Mouse (Mus musculus) gastrocnemius, postnatal 4 days (tissue): ENCODE measurements around the gene Smox. TPM values are rescaled to one million over a fixed set of nuclear protein-coding genes. Genes with fewer than 3 reads are reported as not detected.
"Not testable (repeated sequence)": the region's sequence is repeated elsewhere in the genome, so short reads cannot be mapped to it uniquely, and the experiment has no call there.

ENCODE experiments used
- DNase-seq, 2 experiments: peaks; one replicate each; pipeline ENCODE4 v3.0.0; 2021 to 2022; ENCODE audit warnings: low spot score in 2 of 2, mixed read lengths in 2 of 2
- long read RNA-seq, 2 experiments: library from polyadenylated mRNA; stranded (forward); transcript quantifications; one replicate each; pipeline ENCODE4 v2.0.0; 2021
- total RNA-seq, 2 experiments: library from RNA; stranded (reverse); gene quantifications; 2 replicates each; pipeline ENCODE4 v1.2.3; 2021

Smox gene
- total RNA-seq = 10 to 100 TPM; 25.5 to 26.4 TPM
- long read RNA-seq, experiment 1, transcript Smox-201 (7 exons, 2,270 nt) = major isoform, 16 of 27 reads
- long read RNA-seq, experiment 1, partial matches to known transcripts = 2 of 27 reads
- long read RNA-seq, experiment 1, other reads (novel, unspliced or antisense) = 4 of 27 reads
- long read RNA-seq, experiment 2, transcript Smox-207 (8 exons, 2,170 nt) = minor isoform, 7 of 55 reads
- long read RNA-seq, experiment 2, transcript Smox-201 (7 exons, 2,270 nt) = major isoform, 24 of 55 reads
- long read RNA-seq, experiment 2, partial matches to known transcripts = 5 of 55 reads
- long read RNA-seq, experiment 2, other reads (novel, unspliced or antisense) = 10 of 55 reads

GRCm38 (mm10) chr2:131491196-131491595 lies at the start of gene Smox:
Gene Smox (plus strand): TSS chr2:131491496.
- DNase-seq = no peak

GRCm38 (mm10) chr2:131443084-131443890 lies 48.0 kb upstream of the Smox start:
- no peak for DNase-seq

- DNase-seq = no peak
Measured at GRCm38 (mm10) chr2:131443891-131444190, 47.5 kb upstream of the Smox start.

- DNase-seq = no peak
Measured at GRCm38 (mm10) chr2:131446416-131446982, 44.8 kb upstream of the Smox start.

GRCm38 (mm10) chr2:131447566-131448330 lies 43.5 kb upstream of the Smox start:
- DNase-seq = no peak

- no peak for DNase-seq
Measured at GRCm38 (mm10) chr2:131448353-131448752, 42.9 kb upstream of the Smox start.

GRCm38 (mm10) chr2:131449720-131450119 lies 41.6 kb upstream of the Smox start:
- no peak for DNase-seq

- no peak for DNase-seq
Measured at GRCm38 (mm10) chr2:131450491-131450890, 40.8 kb upstream of the Smox start.

- no peak for DNase-seq
Measured at GRCm38 (mm10) chr2:131457728-131458127, 33.6 kb upstream of the Smox start.

GRCm38 (mm10) chr2:131460946-131461682 lies 30.2 kb upstream of the Smox start:
- DNase-seq = peak in 1 of 2 experiments; percentile 19

- peak in 1 of 2 experiments; percentile 17 for DNase-seq
Measured at GRCm38 (mm10) chr2:131462991-131463390, 28.3 kb upstream of the Smox start.

GRCm38 (mm10) chr2:131464147-131464546 lies 27.1 kb upstream of the Smox start:
- DNase-seq = no peak

GRCm38 (mm10) chr2:131466732-131467131 lies 24.6 kb upstream of the Smox start:
- DNase-seq = no peak

GRCm38 (mm10) chr2:131469916-131470315 lies 21.4 kb upstream of the Smox start:
- DNase-seq = no peak

GRCm38 (mm10) chr2:131473749-131474148 lies 17.5 kb upstream of the Smox start:
- DNase-seq = no peak

GRCm38 (mm10) chr2:131477105-131477504 lies 14.2 kb upstream of the Smox start:
- not testable (repeated sequence) for DNase-seq

- no peak for DNase-seq
Measured at GRCm38 (mm10) chr2:131477917-131478316, 13.4 kb upstream of the Smox start.

GRCm38 (mm10) chr2:131478349-131478748 lies 12.9 kb upstream of the Smox start:
- DNase-seq = no peak

- no peak for DNase-seq
Measured at GRCm38 (mm10) chr2:131478916-131479315, 12.4 kb upstream of the Smox start.

- DNase-seq = no peak
Measured at GRCm38 (mm10) chr2:131481733-131482132, 9.6 kb upstream of the Smox start.

- no peak for DNase-seq
Measured at GRCm38 (mm10) chr2:131482478-131482877, 8.8 kb upstream of the Smox start.
